Mouse (Mus musculus): ENCODE results near the gene Rab11fip3. TPM values are rescaled to one million over a fixed set of nuclear protein-coding genes. Genes with fewer than 3 reads are reported as not detected.

The Rab11fip3 gene
- total RNA-seq, 1 experiment = 9.4 TPM

DNA sequence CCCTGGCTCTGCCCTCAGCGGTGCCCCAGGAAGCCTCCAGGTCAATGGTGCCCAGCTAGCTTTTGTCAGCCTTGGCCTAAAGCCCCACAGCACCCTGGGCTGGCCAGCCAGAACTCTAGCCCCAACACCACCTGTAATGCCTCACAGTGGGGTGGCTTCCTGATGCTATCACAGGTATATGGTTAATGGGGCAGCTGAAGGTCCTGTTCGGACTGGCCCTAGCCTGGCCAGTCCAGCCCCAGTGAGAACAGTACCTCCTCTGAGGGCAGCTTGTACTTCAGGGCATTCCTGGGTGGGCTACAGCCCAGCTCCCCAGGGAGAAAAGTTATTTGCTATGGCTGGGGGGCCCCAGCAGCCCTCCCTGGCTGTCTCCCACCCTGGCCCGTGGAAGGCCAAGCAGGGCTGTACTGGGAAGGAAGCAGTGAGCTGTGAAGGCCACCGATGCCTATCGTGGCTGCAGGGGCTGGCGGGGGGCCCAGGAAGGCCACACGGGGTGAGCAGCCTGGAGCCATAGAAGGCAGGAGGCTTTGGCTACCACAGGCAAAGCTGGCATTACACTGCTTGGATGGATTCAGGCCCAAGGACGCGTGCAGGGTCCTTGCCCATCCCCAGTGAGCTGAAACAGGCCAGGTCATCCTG lies 123.7 kb downstream of the Rab11fip3 start:
- Histone ChIP-seq H3K36me3 (ENCODE audit: control insufficient read depth, insufficient read depth, low read length, poor library complexity, severe bottlenecking) (no peaks in the 10 kb centered on the region), H3K27ac (ENCODE audit: insufficient read depth, low read depth, low read length, poor library complexity, severe bottlenecking) (no peak overlapping the region), H3K4me1 (ENCODE audit: control insufficient read depth in 2 of 2, insufficient read depth in 2 of 2, low read length in 2 of 2, poor library complexity in 1 of 2) (peaks cover 2 to 21% of the 10 kb centered on the region in 2 experiments; a peak in 2 of 4 replicates), H3K9ac (ENCODE audit: insufficient read depth, low read depth, low read length, poor library complexity, severe bottlenecking) (no peak overlapping the region), H3K4me3 (ENCODE audit: insufficient read depth in 1 of 2, low read depth in 1 of 2, low read length in 2 of 2, poor library complexity in 1 of 2, severe bottlenecking in 1 of 2) (no peak overlapping the region), H3K9me3 (ENCODE audit: control insufficient read depth, insufficient read depth, low read depth, low read length) (no peaks in the 10 kb centered on the region)
- in situ Hi-C loops (cut with MboI; ENCODE audit: low sequenced_read_pairs in 2 of 2, unreplicated experiment in 2 of 2) = no loop called here
- TF ChIP-seq ZC3H11A (IDR thresholded peaks at IDR 0.05; ENCODE audit: borderline replicate concordance, low read depth, low read length) = no peak
- no peak for DNase-seq (ENCODE audit: low read depth, low spot score)

DNA sequence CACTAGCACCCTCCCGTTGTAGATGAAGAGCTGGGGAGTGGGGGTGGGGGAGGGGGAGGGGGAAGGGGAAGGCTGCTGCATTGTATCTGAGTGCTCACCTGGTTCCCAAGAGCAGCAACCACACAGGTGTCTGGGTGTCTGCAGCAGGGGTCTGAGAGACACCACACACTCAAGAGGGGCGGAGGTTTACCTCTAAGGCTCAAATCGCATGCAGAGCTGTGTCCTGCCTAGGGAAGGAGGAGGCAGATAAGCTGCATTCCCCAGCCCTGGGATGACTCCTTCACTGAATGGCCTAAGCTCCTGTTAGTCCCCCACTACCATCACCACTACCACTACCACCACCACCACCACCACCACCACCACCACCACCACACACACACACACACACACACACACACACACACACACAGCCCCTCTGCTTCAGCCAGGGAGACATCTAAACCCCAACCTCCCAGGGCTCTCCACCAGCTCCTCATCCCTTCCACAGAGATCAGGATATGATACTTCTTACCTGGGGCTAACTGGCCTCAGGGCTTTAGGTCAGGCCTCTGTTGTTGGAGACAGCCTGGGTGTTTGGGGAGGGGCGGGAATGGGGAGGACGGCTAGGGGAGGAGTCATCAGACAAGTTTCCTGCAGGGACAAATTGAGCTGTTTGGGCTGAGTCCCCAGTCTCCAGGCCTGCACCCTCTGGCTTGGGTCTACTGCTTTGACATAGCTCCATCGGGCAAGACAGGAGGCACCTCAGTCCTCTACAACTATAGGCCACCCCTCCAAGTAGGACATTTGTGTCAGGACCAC lies 124.8 kb downstream of the Rab11fip3 start, which contains the start of the genes Pigq and Nhlrc4:
TSS of gene Pigq (minus strand) at position 571 of the 798 bp plus-strand sequence.
TSS of gene Nhlrc4 (minus strand) at position 596 of the 798 bp plus-strand sequence.
- in situ Hi-C loops (cut with MboI; ENCODE audit: low sequenced_read_pairs in 2 of 2, unreplicated experiment in 2 of 2) = no loop called here
- peaks cover 3 to 23% of the 10 kb centered on the region in 2 experiments; a peak in 2 of 4 replicates for H3K4me1 ChIP-seq (ENCODE audit: control insufficient read depth in 2 of 2, insufficient read depth in 2 of 2, low read length in 2 of 2, poor library complexity in 1 of 2)
- H3K9ac ChIP-seq (ENCODE audit: insufficient read depth, low read depth, low read length, poor library complexity, severe bottlenecking) = no peak within 1 kb of the TSS
- TF ChIP-seq MAFK (IDR thresholded peaks at IDR 0.05; ENCODE audit: insufficient read depth, low read depth, low read length) = no peak
- no peak for TF ChIP-seq CHD2 (IDR thresholded peaks at IDR 0.05; ENCODE audit: low read depth, low read length)
- TF ChIP-seq ZNF384 (IDR thresholded peaks at IDR 0.05; ENCODE audit: low read depth, low read length) = no peak
- no peak for TF ChIP-seq ZC3H11A (IDR thresholded peaks at IDR 0.05; ENCODE audit: borderline replicate concordance, low read depth, low read length)
- no peak for TF ChIP-seq HCFC1 (IDR thresholded peaks at IDR 0.05; ENCODE audit: borderline replicate concordance, insufficient read depth, low read length)
- no peaks in the 10 kb centered on the region for H3K36me3 ChIP-seq (ENCODE audit: control insufficient read depth, insufficient read depth, low read length, poor library complexity, severe bottlenecking)
- H3K4me3 ChIP-seq (ENCODE audit: insufficient read depth in 1 of 2, low read depth in 1 of 2, low read length in 2 of 2, poor library complexity in 1 of 2, severe bottlenecking in 1 of 2) = no peak within 1 kb of the TSS
- H3K27ac ChIP-seq (ENCODE audit: insufficient read depth, low read depth, low read length, poor library complexity, severe bottlenecking) = no peak within 1 kb of the TSS; the same call in 1 of the 2 replicates
- no peaks in the 10 kb centered on the region for H3K9me3 ChIP-seq (ENCODE audit: control insufficient read depth, insufficient read depth, low read depth, low read length)
- no peak for DNase-seq (ENCODE audit: low read depth, low spot score)

DNA sequence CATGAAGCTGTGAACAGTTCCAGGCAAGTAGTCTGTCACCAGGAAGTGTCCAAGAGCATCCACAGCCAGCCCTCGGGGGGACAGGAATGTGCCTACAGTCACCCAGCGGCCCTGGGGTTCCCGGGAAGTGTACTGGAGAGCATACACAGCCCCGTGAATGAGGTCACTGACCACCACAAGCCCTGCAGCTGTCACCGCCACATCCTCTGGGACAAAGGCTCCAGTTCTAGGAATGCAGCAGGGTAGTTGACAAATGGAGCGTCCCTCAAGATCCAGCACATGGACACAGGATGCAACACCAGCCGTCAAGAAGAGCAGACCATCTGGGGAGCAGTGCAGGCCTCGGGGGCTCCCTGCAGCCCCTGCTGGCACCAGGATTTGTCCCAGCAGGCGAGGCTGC lies 125.6 kb downstream of the Rab11fip3 start:
- no peak for DNase-seq (ENCODE audit: low read depth, low spot score)
- TF ChIP-seq CHD2 (IDR thresholded peaks at IDR 0.05; ENCODE audit: low read depth, low read length) (no peak), ZNF384 (IDR thresholded peaks at IDR 0.05; ENCODE audit: low read depth, low read length) (no peak), HCFC1 (IDR thresholded peaks at IDR 0.05; ENCODE audit: borderline replicate concordance, insufficient read depth, low read length) (no peak), ZC3H11A (IDR thresholded peaks at IDR 0.05; ENCODE audit: borderline replicate concordance, low read depth, low read length) (no peak), MAFK (IDR thresholded peaks at IDR 0.05; ENCODE audit: insufficient read depth, low read depth, low read length) (no peak)
- in situ Hi-C loops (cut with MboI; ENCODE audit: low sequenced_read_pairs in 2 of 2, unreplicated experiment in 2 of 2) = no loop called here
- peaks cover 3 to 23% of the 10 kb centered on the region in 2 experiments; a peak in 2 of 4 replicates for H3K4me1 ChIP-seq (ENCODE audit: control insufficient read depth in 2 of 2, insufficient read depth in 2 of 2, low read length in 2 of 2, poor library complexity in 1 of 2)
- H3K9ac ChIP-seq (ENCODE audit: insufficient read depth, low read depth, low read length, poor library complexity, severe bottlenecking) = no peak overlapping the region
- no peaks in the 10 kb centered on the region for H3K36me3 ChIP-seq (ENCODE audit: control insufficient read depth, insufficient read depth, low read length, poor library complexity, severe bottlenecking)
- no peak overlapping the region; the same call in 1 of the 2 replicates for H3K27ac ChIP-seq (ENCODE audit: insufficient read depth, low read depth, low read length, poor library complexity, severe bottlenecking)
- H3K4me3 ChIP-seq (ENCODE audit: insufficient read depth in 1 of 2, low read depth in 1 of 2, low read length in 2 of 2, poor library complexity in 1 of 2, severe bottlenecking in 1 of 2) = no peak overlapping the region
- H3K9me3 ChIP-seq (ENCODE audit: control insufficient read depth, insufficient read depth, low read depth, low read length) = no peaks in the 10 kb centered on the region

- Histone ChIP-seq H3K4me3 (ENCODE audit: insufficient read depth in 1 of 2, low read depth in 1 of 2, low read length in 2 of 2, poor library complexity in 1 of 2, severe bottlenecking in 1 of 2) (no peak overlapping the region), H3K9me3 (ENCODE audit: control insufficient read depth, insufficient read depth, low read depth, low read length) (no peaks in the 10 kb centered on the region), H3K9ac (ENCODE audit: insufficient read depth, low read depth, low read length, poor library complexity, severe bottlenecking) (no peak overlapping the region), H3K36me3 (ENCODE audit: control insufficient read depth, insufficient read depth, low read length, poor library complexity, severe bottlenecking) (no peaks in the 10 kb centered on the region), H3K4me1 (ENCODE audit: control insufficient read depth in 2 of 2, insufficient read depth in 2 of 2, low read length in 2 of 2, poor library complexity in 1 of 2) (peaks cover 3 to 23% of the 10 kb centered on the region in 2 experiments; a peak in 2 of 4 replicates), H3K27ac (ENCODE audit: insufficient read depth, low read depth, low read length, poor library complexity, severe bottlenecking) (no peak overlapping the region)
- no peak for DNase-seq (ENCODE audit: low read depth, low spot score)
- TF ChIP-seq ZNF384 (IDR thresholded peaks at IDR 0.05; ENCODE audit: low read depth, low read length) (no peak), CHD2 (IDR thresholded peaks at IDR 0.05; ENCODE audit: low read depth, low read length) (no peak), HCFC1 (IDR thresholded peaks at IDR 0.05; ENCODE audit: borderline replicate concordance, insufficient read depth, low read length) (no peak), ZC3H11A (IDR thresholded peaks at IDR 0.05; ENCODE audit: borderline replicate concordance, low read depth, low read length) (no peak), MAFK (IDR thresholded peaks at IDR 0.05; ENCODE audit: insufficient read depth, low read depth, low read length) (no peak)
- in situ Hi-C loops (cut with MboI; ENCODE audit: low sequenced_read_pairs in 2 of 2, unreplicated experiment in 2 of 2) = no loop called here
These were observed 126.1 kb downstream of the Rab11fip3 start for GRCm38 (mm10) chr17:25943221-25943620.
